18 mouse cellular contexts compared by ENCODE assay signal in the genomic region with DNA sequence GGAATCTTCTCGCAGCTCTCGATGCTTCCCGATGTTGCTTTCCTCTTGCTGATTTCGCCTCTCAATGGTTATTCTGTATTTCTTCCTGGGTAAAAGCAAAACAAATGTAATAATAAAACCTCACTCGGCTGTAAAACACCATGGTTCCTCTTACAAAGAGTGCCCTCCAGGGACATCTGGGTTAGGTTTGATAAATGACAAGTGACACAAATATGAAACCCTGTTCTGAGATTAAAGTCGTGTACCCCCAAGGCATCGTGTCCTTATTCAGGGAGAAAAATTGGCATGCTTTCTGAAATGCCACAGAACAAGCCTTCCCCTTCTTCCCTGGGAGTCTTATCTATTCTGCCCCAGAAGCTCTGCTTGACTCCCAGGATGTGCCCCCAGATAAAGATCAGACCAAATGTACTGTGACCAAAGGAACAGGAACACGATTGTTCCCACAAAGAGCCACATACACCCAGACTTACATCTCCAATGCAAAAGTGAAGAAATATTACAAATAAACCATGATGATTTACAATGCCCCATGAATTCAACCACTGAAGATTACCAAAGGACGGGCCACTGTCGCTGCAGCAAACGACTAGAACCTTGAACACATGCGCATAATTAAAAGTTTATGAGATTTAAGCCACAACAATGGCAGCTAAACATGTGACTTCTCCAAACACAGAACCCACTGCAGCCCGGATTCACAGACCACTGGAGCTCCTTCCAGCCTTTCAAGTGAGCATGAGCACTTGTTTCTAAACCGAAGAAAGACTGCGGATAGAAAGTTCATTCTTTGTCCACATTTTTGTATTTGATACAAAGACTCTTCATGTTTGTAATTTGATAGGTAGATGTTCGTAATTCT.
DNase-seq lines count a peak whose midpoint lies in the region; ATAC-seq lines count a peak whose summit lies in the region.
"Had no signal": no experiment of that assay in that cellular context is flagged by ENCODE, and none has a peak within 500 bp of the region (broad histone marks: within the 10 kb centered on the region; RNA-seq: fewer than 3 reads in every experiment).

No protein-coding gene starts in this region.

- ATAC-seq in embryonic facial prominence, embryonic 14.5 days (ENCODE audit: low read depth): no peak
- ATAC-seq in midbrain, embryonic 14.5 days (ENCODE audit: low FRiP score, low TSS enrichment): peak; percentile 53
- ATAC-seq: inflammation-experienced regulatory T-cells, adult 6 months had no signal

- DNase-seq in heart, adult 11 months: peak; percentile 44
- DNase-seq in heart, postnatal 4 days: no peak
- peak; percentile 45 for DNase-seq in embryonic facial prominence, embryonic 14.5 days (ENCODE audit: low spot score)
- DNase-seq in midbrain, embryonic 14.5 days: peak; percentile 75
- DNase-seq in retina, embryonic 14.5 days (ENCODE audit: low spot score): peak; percentile 19
- no peak for DNase-seq in layer of hippocampus, postnatal 10 days (ENCODE audit: low spot score in 2 of 2)
- no peak for DNase-seq in heart, postnatal 10 days
- DNase-seq: adrenal gland, adult 2 months; cerebellum, postnatal 10 days; gastrocnemius, postnatal 10 days; heart, adult 2 months; lung, adult 2 months; thymus, postnatal 4 days had no signal

- intact Hi-C loops in heart, postnatal 10 days (cut with DNase I): no loop called here

- 42% methylated on average over 16 of the region's 16 CpGs for WGBS in embryonic facial prominence, embryonic 14.5 days
- WGBS in midbrain, embryonic 14.5 days: 52% methylated on average over 16 of the region's 16 CpGs

- H3K27ac ChIP-seq in embryonic facial prominence, embryonic 14.5 days (replicated peaks; ENCODE audit: low read depth, low read length): no peak overlapping the region
- 0 out of 2 replicates have a peak overlapping the region, but pooled peaks have one; percentile 37 for H3K27ac ChIP-seq in midbrain, embryonic 14.5 days (replicated peaks; ENCODE audit: low read depth, low read length)
- H3K27ac ChIP-seq: embryonic facial prominence, embryonic 12.5 days; heart, adult 2 months; limb, embryonic 10.5 days; macrophage had no signal

- H3K36me3 ChIP-seq in embryonic facial prominence, embryonic 14.5 days (ENCODE audit: control insufficient read depth, insufficient read depth, low read length): no peaks in the 10 kb centered on the region
- no peaks in the 10 kb centered on the region for H3K36me3 ChIP-seq in midbrain, embryonic 14.5 days (ENCODE audit: control insufficient read depth, insufficient read depth, low read length)
- H3K36me3 ChIP-seq: embryonic facial prominence, embryonic 12.5 days; limb, embryonic 10.5 days had no signal

- H3K9ac ChIP-seq in embryonic facial prominence, embryonic 14.5 days (ENCODE audit: low read depth, low read length): no peak overlapping the region
- H3K9ac ChIP-seq in midbrain, embryonic 14.5 days (replicated peaks; ENCODE audit: low read length): no peak overlapping the region
- H3K9ac ChIP-seq: embryonic facial prominence, embryonic 12.5 days had no signal

- H3K4me3 ChIP-seq in embryonic facial prominence, embryonic 14.5 days (ENCODE audit: low read depth, low read length): no peak overlapping the region
- no peak overlapping the region for H3K4me3 ChIP-seq in midbrain, embryonic 14.5 days (replicated peaks; ENCODE audit: low read depth, low read length)
- H3K4me3 ChIP-seq: embryonic facial prominence, embryonic 12.5 days; heart, adult 2 months; limb, embryonic 10.5 days had no signal

- H3K27me3 ChIP-seq in embryonic facial prominence, embryonic 14.5 days (replicated peaks; ENCODE audit: control insufficient read depth, insufficient read depth, low read length): no peaks in the 10 kb centered on the region
- no peaks in the 10 kb centered on the region for H3K27me3 ChIP-seq in midbrain, embryonic 14.5 days (ENCODE audit: control insufficient read depth, insufficient read depth, low read length)
- H3K27me3 ChIP-seq: embryonic facial prominence, embryonic 12.5 days had no signal

- H3K4me2 ChIP-seq in embryonic facial prominence, embryonic 14.5 days (ENCODE audit: low read depth, low read length): no peak overlapping the region
- H3K4me2 ChIP-seq in midbrain, embryonic 14.5 days (ENCODE audit: low read length): no peak overlapping the region
- H3K4me2 ChIP-seq: embryonic facial prominence, embryonic 12.5 days; liver, embryonic 11.5 days had no signal

- no peaks in the 10 kb centered on the region for H3K9me3 ChIP-seq in embryonic facial prominence, embryonic 14.5 days (ENCODE audit: control insufficient read depth, low read length)
- H3K9me3 ChIP-seq in midbrain, embryonic 14.5 days (ENCODE audit: control insufficient read depth, low read length): no peaks in the 10 kb centered on the region
- H3K9me3 ChIP-seq: embryonic facial prominence, embryonic 12.5 days; limb, embryonic 10.5 days had no signal

- H3K4me1 ChIP-seq in embryonic facial prominence, embryonic 14.5 days (ENCODE audit: control insufficient read depth, insufficient read depth, low read length): peaks cover 13% of the 10 kb centered on the region
- 0 out of 2 replicates have a peak, but pooled peaks cover 3% of the 10 kb centered on the region for H3K4me1 ChIP-seq in midbrain, embryonic 14.5 days (ENCODE audit: control insufficient read depth, insufficient read depth, low read length)

Comparison
In these comparisons a context has a peak if more than half of its experiments do, and no peak if none do; other contexts are left out.
1. DNase-seq: peak in heart, adult 11 months (single experiment), embryonic facial prominence, embryonic 14.5 days (single experiment), midbrain, embryonic 14.5 days (single experiment) and retina, embryonic 14.5 days (single experiment); none in heart, postnatal 4 days (single experiment), layer of hippocampus, postnatal 10 days (0 of 2) and heart, postnatal 10 days (0 of 2).